Mouse (Mus musculus): ENCODE measurements around the gene Dclk2. TPM values are rescaled to one million over a fixed set of nuclear protein-coding genes. Genes with fewer than 3 reads are reported as not detected.

The Dclk2 gene
- polyA plus RNA-seq, 1 experiment from 2014 or later = 11.0 TPM

DNA sequence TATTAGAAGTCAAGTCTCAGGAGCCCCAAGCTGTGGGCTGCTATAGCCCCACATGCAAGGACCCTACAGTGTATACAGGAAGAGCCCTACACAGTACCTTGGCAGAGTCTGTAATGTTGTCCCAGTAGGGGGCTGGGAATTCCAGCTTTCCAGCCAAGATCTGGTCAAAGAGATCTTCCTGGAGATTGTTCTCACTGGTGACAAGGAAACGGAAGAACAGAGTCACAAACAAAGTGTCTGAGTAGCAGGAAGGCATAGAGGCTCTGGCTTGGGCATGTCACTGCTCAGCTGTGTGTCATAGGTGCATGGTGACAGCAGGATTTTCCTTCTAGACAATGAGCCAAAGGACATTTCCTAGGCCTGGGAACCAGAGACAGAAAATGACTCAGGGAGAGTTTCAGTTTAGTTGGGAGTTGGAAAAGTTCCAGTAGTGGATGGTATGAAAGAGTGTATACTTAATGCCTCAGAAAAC lies 126.9 kb downstream of the Dclk2 start:
- Histone ChIP-seq H3K36me3 (peaks cover 25% of the 10 kb centered on the region), H3K4me1 (replicated peaks) (peaks cover 38% of the 10 kb centered on the region), H3K4me2 (no peak overlapping the region), H3K27me3 (no peaks in the 10 kb centered on the region), H3K9ac (no peak overlapping the region), H3K9me3 (replicated peaks) (no peaks in the 10 kb centered on the region), H3K4me3 (replicated peaks) (no peak overlapping the region), H3K27ac (no peak overlapping the region)
- 66% methylated on average over 1 of the region's 1 CpGs for WGBS (ENCODE audit: insufficient replicate concordance)
- DNase-seq (no peak), ATAC-seq (ENCODE audit: low read depth) (no peak)

DNA sequence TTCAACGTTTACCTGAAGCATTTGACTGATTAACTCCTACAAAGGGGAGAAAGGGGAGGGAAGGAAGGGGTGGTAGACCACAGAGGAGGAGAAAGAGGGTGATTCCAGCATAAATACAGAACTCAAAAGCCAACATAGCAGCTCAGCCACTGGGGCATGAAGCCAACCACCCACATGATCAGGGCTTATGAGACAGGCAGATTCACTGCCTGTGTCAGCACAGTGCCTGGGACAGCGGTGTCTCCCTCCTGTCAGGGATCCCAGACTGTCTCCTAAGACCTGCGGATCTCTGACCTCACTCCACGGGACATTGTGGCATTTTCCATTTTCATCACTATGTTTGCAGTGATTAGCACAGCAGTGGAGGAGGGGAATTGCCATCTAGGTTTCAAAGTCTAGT lies 127.4 kb downstream of the Dclk2 start:
- Histone ChIP-seq H3K9me3 (replicated peaks) (no peaks in the 10 kb centered on the region), H3K4me1 (replicated peaks) (peaks cover 34% of the 10 kb centered on the region), H3K27ac (no peak overlapping the region), H3K9ac (no peak overlapping the region), H3K4me2 (no peak overlapping the region), H3K4me3 (replicated peaks) (no peak overlapping the region), H3K36me3 (peaks cover 28% of the 10 kb centered on the region), H3K27me3 (no peaks in the 10 kb centered on the region)
- 61% methylated on average over 4 of the region's 4 CpGs for WGBS (ENCODE audit: insufficient replicate concordance)
- ATAC-seq (ENCODE audit: low read depth) = no peak
- DNase-seq = no peak

DNA sequence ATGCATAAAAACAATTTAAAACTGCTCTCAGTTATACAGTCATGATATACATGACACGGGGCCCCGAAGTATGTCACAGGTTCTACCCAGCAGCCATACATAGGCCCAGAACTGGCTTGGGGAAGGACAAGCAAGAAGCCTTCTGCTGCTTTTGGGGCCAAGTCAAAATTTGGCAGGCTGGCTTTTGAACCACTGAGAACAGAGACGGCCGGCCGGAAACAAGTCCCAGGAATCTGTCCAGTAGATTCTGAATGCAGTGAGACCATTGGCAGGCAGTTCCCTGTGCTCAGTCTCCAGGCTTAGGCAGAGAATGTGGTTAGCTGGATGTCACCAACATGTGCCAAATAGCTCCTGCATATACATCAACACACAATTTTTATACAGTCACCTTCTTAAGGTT lies 130.9 kb downstream of the Dclk2 start:
- 81% methylated on average over 5 of the region's 5 CpGs for WGBS (ENCODE audit: insufficient replicate concordance)
- Histone ChIP-seq H3K4me3 (replicated peaks) (no peak overlapping the region), H3K9me3 (replicated peaks) (no peaks in the 10 kb centered on the region), H3K27me3 (no peaks in the 10 kb centered on the region), H3K4me2 (no peak overlapping the region), H3K4me1 (replicated peaks) (peaks cover 9% of the 10 kb centered on the region), H3K27ac (no peak overlapping the region), H3K36me3 (peaks cover 48% of the 10 kb centered on the region), H3K9ac (no peak overlapping the region)
- no peak for DNase-seq
- no peak for ATAC-seq (ENCODE audit: low read depth)

DNA sequence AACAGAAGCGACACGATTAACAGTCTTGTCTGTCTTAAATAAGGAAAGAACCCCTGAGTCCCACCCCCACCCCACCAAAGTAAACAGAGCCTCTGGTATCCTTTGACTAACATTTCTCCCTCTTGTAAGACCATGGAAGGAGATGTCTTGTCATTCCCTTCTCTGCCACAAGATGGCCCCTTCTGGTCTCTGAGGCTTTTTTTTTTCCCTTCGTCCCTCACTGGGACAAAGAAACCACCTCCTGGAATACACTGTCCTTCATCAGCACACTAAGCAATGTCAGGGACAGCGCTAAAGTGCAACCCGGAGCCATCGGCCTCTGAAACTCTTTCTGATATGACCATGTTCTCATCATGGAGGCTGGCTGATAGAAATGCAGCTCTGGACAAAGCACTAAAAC lies 131.9 kb downstream of the Dclk2 start:
- Histone ChIP-seq H3K4me1 (replicated peaks) (peaks cover 7% of the 10 kb centered on the region), H3K4me2 (no peak overlapping the region), H3K4me3 (replicated peaks) (no peak overlapping the region), H3K27ac (no peak overlapping the region), H3K9ac (no peak overlapping the region), H3K9me3 (replicated peaks) (no peaks in the 10 kb centered on the region), H3K36me3 (peaks cover 49% of the 10 kb centered on the region), H3K27me3 (no peaks in the 10 kb centered on the region)
- DNase-seq = peak; percentile 27
- 46% methylated on average over 6 of the region's 6 CpGs for WGBS (ENCODE audit: insufficient replicate concordance)
- no peak for ATAC-seq (ENCODE audit: low read depth)

DNA sequence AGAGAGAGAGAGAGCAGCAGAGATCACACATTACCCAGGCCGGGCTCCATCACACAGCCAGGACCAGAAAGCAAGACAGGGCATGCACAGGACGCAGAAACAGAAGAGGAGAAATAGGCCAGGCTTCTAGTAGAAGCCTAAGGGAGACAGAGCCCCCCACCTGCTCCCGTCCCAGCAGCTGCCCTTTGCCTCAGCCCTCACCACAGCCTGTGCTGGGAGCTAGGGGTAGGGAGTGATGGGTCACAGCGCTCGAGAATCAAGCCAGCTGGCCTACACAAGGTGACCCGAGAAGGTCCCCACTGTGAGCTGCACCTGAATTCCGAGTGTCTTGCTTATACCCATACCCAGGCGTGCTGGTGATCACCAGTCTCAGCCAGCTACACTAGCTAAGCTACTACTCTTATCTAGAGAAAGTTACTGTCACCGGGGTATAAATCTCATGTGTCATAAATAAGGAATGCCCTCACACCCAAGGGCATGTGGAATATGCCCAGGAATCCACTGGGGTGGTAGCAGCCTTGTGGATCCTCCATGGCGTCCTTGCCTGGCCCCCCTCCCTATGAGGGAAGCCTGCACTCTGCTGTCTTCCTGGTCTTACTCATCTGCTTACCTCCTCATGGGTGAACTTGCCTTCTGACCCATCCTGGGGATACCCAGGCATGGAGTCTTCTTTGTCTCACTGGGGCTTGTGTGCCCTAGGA lies 133.1 kb downstream of the Dclk2 start:
- H3K27me3 ChIP-seq = no peaks in the 10 kb centered on the region
- no peaks in the 10 kb centered on the region for H3K9me3 ChIP-seq (replicated peaks)
- H3K27ac ChIP-seq = no peak overlapping the region
- H3K4me1 ChIP-seq (replicated peaks) = peaks cover 4% of the 10 kb centered on the region; the same call in 1 of the 2 replicates
- no peak overlapping the region for H3K4me3 ChIP-seq (replicated peaks)
- H3K36me3 ChIP-seq = peaks cover 41% of the 10 kb centered on the region
- DNase-seq = no peak
- ATAC-seq (ENCODE audit: low read depth) = 0 out of 2 replicates have a peak, but pooled peaks have one; percentile 18
- 78% methylated on average over 10 of the region's 10 CpGs for WGBS (ENCODE audit: insufficient replicate concordance)
- no peak overlapping the region for H3K4me2 ChIP-seq
- no peak overlapping the region for H3K9ac ChIP-seq

DNA sequence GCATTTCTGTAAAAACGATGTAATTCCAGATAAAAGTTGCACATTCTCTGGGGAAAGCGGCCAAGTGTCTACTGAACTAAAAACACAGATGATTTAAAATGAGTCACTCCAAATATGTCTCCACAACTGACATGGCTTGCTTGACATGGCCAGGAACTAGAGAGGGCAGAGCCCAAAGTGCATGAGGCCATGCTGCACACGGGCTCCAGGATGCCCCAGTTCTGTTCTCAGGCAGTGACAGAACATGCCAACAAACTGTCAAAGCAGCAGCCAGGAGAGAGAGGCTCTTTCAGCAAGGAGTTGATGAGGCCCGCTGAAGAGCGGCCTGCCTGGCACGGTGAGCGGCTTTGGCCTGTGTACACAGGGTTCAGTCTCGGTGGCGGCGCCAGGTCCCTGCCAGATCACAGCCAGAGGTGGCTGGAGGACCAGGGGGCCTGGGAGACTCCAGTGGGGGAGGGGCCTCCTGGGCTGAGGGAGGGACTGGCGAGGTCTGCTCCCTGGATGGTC lies 133.8 kb downstream of the Dclk2 start:
- ATAC-seq (ENCODE audit: low read depth) (no peak), DNase-seq (no peak)
- no peak overlapping the region for H3K9ac ChIP-seq

DNA sequence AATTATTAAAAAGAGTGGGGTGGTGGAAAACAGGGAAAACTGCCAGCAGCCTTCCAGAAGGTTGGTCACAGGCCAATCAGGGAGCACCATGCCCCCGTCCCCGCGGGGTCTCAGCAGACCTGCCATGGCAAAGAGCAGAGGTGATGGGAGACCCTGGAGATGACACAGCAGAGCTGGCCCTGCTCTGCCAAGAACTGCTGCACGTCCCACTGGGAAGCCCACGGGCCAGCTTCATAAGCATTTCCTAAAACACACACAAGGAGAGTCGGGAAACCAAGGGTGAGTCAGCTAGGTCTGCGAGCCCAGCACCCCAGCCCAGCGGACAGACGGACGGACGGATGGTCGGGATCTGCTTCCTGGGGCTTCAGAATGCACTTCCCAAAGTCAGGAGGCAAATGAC lies 134.4 kb downstream of the Dclk2 start:
- ATAC-seq (ENCODE audit: low read depth) (no peak), DNase-seq (no peak)
- Histone ChIP-seq H3K4me2 (no peak overlapping the region), H3K4me3 (replicated peaks) (no peak overlapping the region), H3K36me3 (peaks cover 33% of the 10 kb centered on the region), H3K9ac (no peak overlapping the region), H3K27me3 (no peaks in the 10 kb centered on the region), H3K9me3 (replicated peaks) (no peaks in the 10 kb centered on the region), H3K4me1 (replicated peaks) (peaks cover 4% of the 10 kb centered on the region; the same call in 1 of the 2 replicates), H3K27ac (no peak overlapping the region)
- 84% methylated on average over 12 of the region's 12 CpGs for WGBS (ENCODE audit: insufficient replicate concordance)

More for the DNA sequence above, 133.8 kb downstream of the Dclk2 start:
- Histone ChIP-seq H3K36me3 (peaks cover 38% of the 10 kb centered on the region), H3K9me3 (replicated peaks) (no peaks in the 10 kb centered on the region), H3K4me2 (no peak overlapping the region), H3K4me1 (replicated peaks) (peaks cover 4% of the 10 kb centered on the region; the same call in 1 of the 2 replicates), H3K27ac (no peak overlapping the region), H3K27me3 (no peaks in the 10 kb centered on the region), H3K4me3 (replicated peaks) (no peak overlapping the region)
- WGBS (ENCODE audit: insufficient replicate concordance) = 78% methylated on average over 11 of the region's 11 CpGs

DNA sequence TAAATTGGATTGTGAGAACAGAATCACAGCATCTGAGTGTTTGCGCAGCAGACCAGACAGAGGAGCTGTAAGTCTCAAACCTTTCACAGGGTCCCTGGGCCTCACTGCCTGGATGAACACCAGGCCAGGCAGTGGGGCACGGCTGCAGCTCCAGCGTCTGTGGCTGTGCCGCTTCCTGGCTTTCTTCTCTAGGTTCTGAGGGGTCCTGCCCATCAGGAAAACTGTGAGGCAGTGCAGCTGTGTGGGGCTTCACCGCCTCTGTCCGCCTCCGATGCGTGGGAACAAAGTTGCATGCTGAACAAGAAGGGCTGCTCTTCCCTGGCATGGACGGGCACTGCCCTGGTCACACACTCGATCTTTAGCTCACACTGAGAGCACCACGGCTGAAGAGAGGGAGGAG lies 135.7 kb downstream of the Dclk2 start:
- Histone ChIP-seq H3K36me3 (peaks cover 28% of the 10 kb centered on the region), H3K27me3 (no peaks in the 10 kb centered on the region), H3K4me3 (replicated peaks) (no peak overlapping the region), H3K9ac (no peak overlapping the region), H3K4me2 (no peak overlapping the region), H3K4me1 (replicated peaks) (peaks cover 4% of the 10 kb centered on the region; the same call in 1 of the 2 replicates), H3K27ac (no peak overlapping the region), H3K9me3 (replicated peaks) (no peaks in the 10 kb centered on the region)
- ATAC-seq (ENCODE audit: low read depth) (no peak), DNase-seq (no peak)
- WGBS (ENCODE audit: insufficient replicate concordance) = 59% methylated on average over 11 of the region's 11 CpGs

DNA sequence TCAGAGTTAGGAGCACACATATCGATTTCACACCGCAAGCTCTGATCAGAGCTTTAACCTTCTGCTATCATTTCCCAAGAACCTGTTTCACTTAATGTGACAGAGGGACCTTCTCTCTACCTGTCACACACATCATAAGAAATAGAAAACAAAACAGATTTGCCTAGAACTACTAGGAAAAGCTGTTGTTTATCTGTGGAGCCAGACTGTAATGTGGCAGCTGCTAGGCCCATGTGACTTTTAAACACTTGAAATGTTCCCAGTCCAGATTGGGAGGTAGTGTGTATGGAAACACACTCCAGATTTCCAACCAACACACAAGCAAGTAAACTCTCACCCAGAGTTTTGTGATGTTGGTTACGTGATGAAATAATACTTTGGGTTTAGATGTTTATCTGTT lies 136.6 kb downstream of the Dclk2 start:
- Histone ChIP-seq H3K27me3 (no peaks in the 10 kb centered on the region), H3K9me3 (replicated peaks) (no peaks in the 10 kb centered on the region), H3K4me2 (no peak overlapping the region), H3K4me3 (replicated peaks) (no peak overlapping the region), H3K27ac (no peak overlapping the region), H3K4me1 (replicated peaks) (peaks cover 3% of the 10 kb centered on the region; the same call in 1 of the 2 replicates), H3K9ac (no peak overlapping the region), H3K36me3 (peaks cover 25% of the 10 kb centered on the region)
- DNase-seq (no peak), ATAC-seq (ENCODE audit: low read depth) (no peak)
- 84% methylated on average over 3 of the region's 3 CpGs for WGBS (ENCODE audit: insufficient replicate concordance)

DNA sequence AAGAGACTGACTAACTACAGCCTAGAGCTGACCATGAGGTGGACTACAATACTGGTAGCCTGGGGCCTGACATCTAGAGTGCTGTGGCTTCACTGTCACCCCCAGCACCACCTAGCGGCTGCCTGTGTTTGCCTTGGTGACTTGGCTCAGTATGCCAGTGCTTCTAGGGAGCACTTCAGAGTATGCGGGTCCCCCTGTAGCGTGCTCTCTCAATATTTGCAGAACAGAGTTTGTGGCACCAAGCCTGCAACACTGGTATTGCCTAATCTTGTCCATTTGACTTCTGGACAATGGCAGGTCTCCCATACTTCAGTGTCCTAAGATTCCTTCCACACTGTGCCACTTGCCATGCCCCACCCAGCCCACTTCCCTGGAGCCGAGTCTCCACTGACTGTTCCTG lies 140.9 kb downstream of the Dclk2 start:
- no peak overlapping the region for H3K4me2 ChIP-seq
- H3K4me1 ChIP-seq (replicated peaks) = 0 out of 2 replicates have a peak, but pooled peaks cover 4% of the 10 kb centered on the region
- WGBS (ENCODE audit: insufficient replicate concordance) = 53% methylated on average over 4 of the region's 4 CpGs
- no peaks in the 10 kb centered on the region for H3K27me3 ChIP-seq
- H3K9ac ChIP-seq = no peak overlapping the region
- H3K9me3 ChIP-seq (replicated peaks) = no peaks in the 10 kb centered on the region
- no peak overlapping the region for H3K27ac ChIP-seq
- DNase-seq = no peak
- no peak for ATAC-seq (ENCODE audit: low read depth)
- no peak overlapping the region for H3K4me3 ChIP-seq (replicated peaks)
- H3K36me3 ChIP-seq = peaks cover 2% of the 10 kb centered on the region

DNA sequence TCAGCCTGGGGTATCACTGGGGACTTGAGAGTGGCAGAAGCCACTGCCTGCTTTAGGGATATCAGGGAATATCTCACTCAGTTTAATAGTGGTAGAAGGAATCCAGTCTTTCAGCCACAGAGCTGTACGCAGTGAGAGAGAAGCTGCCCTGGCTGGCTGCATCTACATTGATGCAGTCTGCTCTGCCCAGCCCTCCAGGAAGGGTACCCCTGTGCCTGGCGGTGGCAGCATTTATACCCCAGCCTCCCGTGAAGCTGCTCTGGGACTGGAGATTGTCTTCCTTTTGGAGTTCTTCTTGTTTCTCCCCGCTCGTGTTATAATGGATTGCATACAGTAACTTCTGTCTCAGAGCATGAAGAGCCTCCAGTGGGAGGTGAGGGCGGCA lies 145.2 kb downstream of the Dclk2 start:
- no peak for DNase-seq
- 0 out of 2 replicates have a peak, but pooled peaks cover 6% of the 10 kb centered on the region for H3K4me1 ChIP-seq (replicated peaks)
- H3K4me3 ChIP-seq (replicated peaks) = no peak overlapping the region
- ATAC-seq (ENCODE audit: low read depth) = no peak
- H3K4me2 ChIP-seq = no peak overlapping the region
- H3K27me3 ChIP-seq = no peaks in the 10 kb centered on the region
- H3K9me3 ChIP-seq (replicated peaks) = no peaks in the 10 kb centered on the region
- no peak overlapping the region for H3K9ac ChIP-seq
- 74% methylated on average over 6 of the region's 6 CpGs for WGBS (ENCODE audit: insufficient replicate concordance)
- H3K36me3 ChIP-seq = no peaks in the 10 kb centered on the region
- H3K27ac ChIP-seq = no peak overlapping the region

Data from liver, embryonic 13.5 days (tissue).